Mouse (Mus musculus): ENCODE measurements around the gene Heatr5a.

Heatr5a gene

GRCm38 (mm10) chr12:51972269-51973065 is 1.3 kb upstream of the Heatr5a start:
- no peak for DNase-seq (ENCODE audit: low spot score)

- no peak for DNase-seq (ENCODE audit: low spot score)
Measured at GRCm38 (mm10) chr12:51970352-51971069, 610 bp downstream of the Heatr5a start.

GRCm38 (mm10) chr12:51969876-51970275 is 1.2 kb downstream of the Heatr5a start:
- DNase-seq (ENCODE audit: low spot score): no peak

GRCm38 (mm10) chr12:51969092-51969491 is 2.0 kb downstream of the Heatr5a start:
- DNase-seq (ENCODE audit: low spot score): no peak

- DNase-seq (ENCODE audit: low spot score): no peak
Measured at GRCm38 (mm10) chr12:51967915-51968595, 3.1 kb downstream of the Heatr5a start.

GRCm38 (mm10) chr12:51957626-51958025 is 13.5 kb downstream of the Heatr5a start:
- no peak for DNase-seq (ENCODE audit: low spot score)

GRCm38 (mm10) chr12:51952309-51952708 is 18.8 kb downstream of the Heatr5a start:
- no peak for DNase-seq (ENCODE audit: low spot score)

- no peak for DNase-seq (ENCODE audit: low spot score)
Measured at GRCm38 (mm10) chr12:51947498-51947945, 23.6 kb downstream of the Heatr5a start.

- no peak for DNase-seq (ENCODE audit: low spot score)
Measured at GRCm38 (mm10) chr12:51945331-51945730, 25.8 kb downstream of the Heatr5a start.

GRCm38 (mm10) chr12:51939848-51940247 is 31.3 kb downstream of the Heatr5a start:
- DNase-seq (ENCODE audit: low spot score): no peak

GRCm38 (mm10) chr12:51937938-51938337 is 33.2 kb downstream of the Heatr5a start:
- DNase-seq (ENCODE audit: low spot score): no peak

GRCm38 (mm10) chr12:51929630-51930029 is 41.5 kb downstream of the Heatr5a start:
- no peak for DNase-seq (ENCODE audit: low spot score)

GRCm38 (mm10) chr12:51917191-51917590 is 53.9 kb downstream of the Heatr5a start:
- DNase-seq (ENCODE audit: low spot score): no peak

- DNase-seq (ENCODE audit: low spot score): no peak
Measured at GRCm38 (mm10) chr12:51914903-51915670, 56.0 kb downstream of the Heatr5a start.

GRCm38 (mm10) chr12:51909202-51909601 is 61.9 kb downstream of the Heatr5a start:
- no peak for DNase-seq (ENCODE audit: low spot score)

- DNase-seq (ENCODE audit: low spot score): no peak
Measured at GRCm38 (mm10) chr12:51907543-51907942, 63.6 kb downstream of the Heatr5a start.

GRCm38 (mm10) chr12:51900551-51900950 is 70.6 kb downstream of the Heatr5a start:
- peak; percentile 42 for DNase-seq (ENCODE audit: low spot score)

GRCm38 (mm10) chr12:51896901-51897300 is 74.2 kb downstream of the Heatr5a start:
- DNase-seq (ENCODE audit: low spot score): no peak

- no peak for DNase-seq (ENCODE audit: low spot score)
Measured at GRCm38 (mm10) chr12:51888609-51889008, 82.5 kb downstream of the Heatr5a start.

- no peak for DNase-seq (ENCODE audit: low spot score)
Measured at GRCm38 (mm10) chr12:51887301-51888290, 83.5 kb downstream of the Heatr5a start.

- DNase-seq (ENCODE audit: low spot score): no peak
Measured at GRCm38 (mm10) chr12:51886369-51886768, 84.8 kb downstream of the Heatr5a start.

Data from layer of hippocampus, adult 9-10 months (tissue).